Mouse (Mus musculus): ENCODE data around the gene Prkce. TPM values are rescaled to one million over a fixed set of nuclear protein-coding genes. Genes with fewer than 3 reads are reported as not detected.

Prkce gene
- total and polyA plus RNA-seq, 2 experiments from 2014 or later, result 50.8 to 55.8 TPM

GRCm38 (mm10) chr17:86302861-86303331, 135.3 kb downstream of the Prkce start:
- Histone ChIP-seq H3K9ac (replicated peaks; ENCODE audit: low read length) (no peak overlapping the region), H3K4me1 (ENCODE audit: insufficient read depth, low read length) (peaks cover 11% of the 10 kb centered on the region), H3K27me3 (ENCODE audit: insufficient read depth, low read length) (no peaks in the 10 kb centered on the region), H3K27ac (no peak overlapping the region), H3K4me2 (ENCODE audit: low read depth, low read length) (no peak overlapping the region), H3K36me3 (ENCODE audit: insufficient read depth, low read length) (no peaks in the 10 kb centered on the region), H3K4me3 (ENCODE audit: low read length) (no peak overlapping the region), H3K9me3 (ENCODE audit: low read length) (no peaks in the 10 kb centered on the region)
- DNase-seq (ENCODE audit: low spot score) (no peak), ATAC-seq (no peak)
- 87% methylated on average over 14 of the region's 14 CpGs for WGBS
- no peak for TF ChIP-seq CTCF (IDR thresholded peaks at IDR 0.05; ENCODE audit: low read depth)

GRCm38 (mm10) chr17:86303401-86304243, 136.0 kb downstream of the Prkce start:
- no peak overlapping the region for H3K27ac ChIP-seq
- no peak for DNase-seq (ENCODE audit: low spot score)
- H3K4me2 ChIP-seq (ENCODE audit: low read depth, low read length), result no peak overlapping the region
- H3K4me3 ChIP-seq (ENCODE audit: low read length), result no peak overlapping the region
- no peaks in the 10 kb centered on the region for H3K27me3 ChIP-seq (ENCODE audit: insufficient read depth, low read length)
- H3K36me3 ChIP-seq (ENCODE audit: insufficient read depth, low read length), result no peaks in the 10 kb centered on the region
- peaks cover 11% of the 10 kb centered on the region for H3K4me1 ChIP-seq (ENCODE audit: insufficient read depth, low read length)
- 83% methylated on average over 19 of the region's 19 CpGs for WGBS
- no peak for TF ChIP-seq CTCF (IDR thresholded peaks at IDR 0.05; ENCODE audit: low read depth)
- H3K9ac ChIP-seq (replicated peaks; ENCODE audit: low read length), result no peak overlapping the region
- no peaks in the 10 kb centered on the region for H3K9me3 ChIP-seq (ENCODE audit: low read length)
- ATAC-seq, result no peak

- ATAC-seq, result no peak
- no peak overlapping the region for H3K27ac ChIP-seq
Observed at GRCm38 (mm10) chr17:86304923-86305630, 137.5 kb downstream of the Prkce start.

DNA sequence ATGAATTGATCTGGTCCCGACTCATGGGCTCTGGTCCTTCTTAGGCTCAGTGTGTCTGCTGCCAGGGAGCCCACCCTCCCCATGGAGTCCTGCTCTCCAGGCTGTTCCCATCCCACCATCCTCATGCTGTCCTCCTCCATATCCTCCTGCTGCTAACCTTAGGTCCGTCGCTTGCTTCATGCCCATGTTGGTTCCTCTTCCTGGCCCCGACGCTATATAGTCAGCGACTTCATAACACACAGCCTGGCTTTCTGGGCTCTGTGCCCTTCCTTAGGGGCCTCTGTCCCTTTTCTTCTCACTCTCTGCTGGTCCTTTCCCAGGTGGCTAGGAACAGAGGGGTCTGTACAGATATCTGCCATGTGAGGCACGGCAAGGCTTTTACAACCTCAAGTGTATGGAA, 138.6 kb downstream of the Prkce start:
- no peaks in the 10 kb centered on the region for H3K27me3 ChIP-seq (ENCODE audit: insufficient read depth, low read length)
- ATAC-seq (no peak), DNase-seq (ENCODE audit: low spot score) (no peak)
- no peak overlapping the region for H3K4me3 ChIP-seq (ENCODE audit: low read length)
- no peak overlapping the region for H3K27ac ChIP-seq
- no peak overlapping the region for H3K9ac ChIP-seq (replicated peaks; ENCODE audit: low read length)
- no peak overlapping the region for H3K4me2 ChIP-seq (ENCODE audit: low read depth, low read length)
- H3K4me1 ChIP-seq (ENCODE audit: insufficient read depth, low read length), result peaks cover 4% of the 10 kb centered on the region; the same call in 1 of the 2 replicates
- H3K9me3 ChIP-seq (ENCODE audit: low read length), result no peaks in the 10 kb centered on the region
- H3K36me3 ChIP-seq (ENCODE audit: insufficient read depth, low read length), result no peaks in the 10 kb centered on the region
- no peak for TF ChIP-seq CTCF (IDR thresholded peaks at IDR 0.05; ENCODE audit: low read depth)
- WGBS, result 83% methylated on average over 7 of the region's 7 CpGs

More at GRCm38 (mm10) chr17:86304923-86305630, 137.5 kb downstream of the Prkce start:
- H3K4me2 ChIP-seq (ENCODE audit: low read depth, low read length), result no peak overlapping the region
- TF ChIP-seq CTCF (IDR thresholded peaks at IDR 0.05; ENCODE audit: low read depth), result no peak
- peaks cover 11% of the 10 kb centered on the region for H3K4me1 ChIP-seq (ENCODE audit: insufficient read depth, low read length)
- 48% methylated on average over 17 of the region's 17 CpGs for WGBS
- peak; percentile 30 for DNase-seq (ENCODE audit: low spot score)
- no peak overlapping the region for H3K9ac ChIP-seq (replicated peaks; ENCODE audit: low read length)
- no peaks in the 10 kb centered on the region for H3K36me3 ChIP-seq (ENCODE audit: insufficient read depth, low read length)
- H3K9me3 ChIP-seq (ENCODE audit: low read length), result no peaks in the 10 kb centered on the region
- no peak overlapping the region for H3K4me3 ChIP-seq (ENCODE audit: low read length)
- H3K27me3 ChIP-seq (ENCODE audit: insufficient read depth, low read length), result no peaks in the 10 kb centered on the region

GRCm38 (mm10) chr17:86313413-86314139, 146.0 kb downstream of the Prkce start:
- Histone ChIP-seq H3K4me3 (ENCODE audit: low read length) (no peak overlapping the region), H3K27ac (no peak overlapping the region), H3K27me3 (ENCODE audit: insufficient read depth, low read length) (no peaks in the 10 kb centered on the region), H3K9ac (replicated peaks; ENCODE audit: low read length) (no peak overlapping the region), H3K9me3 (ENCODE audit: low read length) (no peaks in the 10 kb centered on the region), H3K36me3 (ENCODE audit: insufficient read depth, low read length) (no peaks in the 10 kb centered on the region), H3K4me1 (ENCODE audit: insufficient read depth, low read length) (no peaks in the 10 kb centered on the region), H3K4me2 (ENCODE audit: low read depth, low read length) (no peak overlapping the region)
- no peak for TF ChIP-seq CTCF (IDR thresholded peaks at IDR 0.05; ENCODE audit: low read depth)
- ATAC-seq (no peak), DNase-seq (ENCODE audit: low spot score) (no peak)
- WGBS, result 73% methylated on average over 8 of the region's 8 CpGs

DNA sequence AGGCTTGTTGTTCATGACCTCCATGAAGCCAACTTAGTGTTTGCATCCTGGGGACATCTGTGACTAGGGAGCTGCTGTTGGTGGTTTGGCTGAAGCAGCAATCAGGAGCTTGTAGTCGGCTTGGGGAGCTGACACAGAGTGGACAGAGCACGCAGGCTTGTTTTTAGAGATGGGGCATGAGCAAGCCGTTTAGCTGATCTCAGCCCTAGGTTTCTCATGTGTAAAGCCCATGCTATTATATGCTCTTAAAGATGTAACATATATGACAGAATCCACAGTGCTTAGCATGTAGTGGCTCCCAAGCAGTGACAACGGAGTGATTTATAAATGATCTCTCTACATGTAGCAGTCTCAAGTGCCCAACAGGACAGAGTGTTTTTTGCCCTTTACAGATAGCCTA, 148.3 kb downstream of the Prkce start:
- H3K27me3 ChIP-seq (ENCODE audit: insufficient read depth, low read length), result no peaks in the 10 kb centered on the region
- no peak for DNase-seq (ENCODE audit: low spot score)
- H3K9ac ChIP-seq (replicated peaks; ENCODE audit: low read length), result no peak overlapping the region
- no peak for ATAC-seq
- H3K36me3 ChIP-seq (ENCODE audit: insufficient read depth, low read length), result no peaks in the 10 kb centered on the region
- TF ChIP-seq CTCF (IDR thresholded peaks at IDR 0.05; ENCODE audit: low read depth), result no peak
- WGBS, result 96% methylated on average over 4 of the region's 4 CpGs
- no peaks in the 10 kb centered on the region for H3K4me1 ChIP-seq (ENCODE audit: insufficient read depth, low read length)
- no peak overlapping the region for H3K27ac ChIP-seq
- H3K4me2 ChIP-seq (ENCODE audit: low read depth, low read length), result no peak overlapping the region
- no peaks in the 10 kb centered on the region for H3K9me3 ChIP-seq (ENCODE audit: low read length)
- H3K4me3 ChIP-seq (ENCODE audit: low read length), result no peak overlapping the region
